Mouse (Mus musculus) G1E (cell line): Measurements from ENCODE around the gene Ect2. TPM values are rescaled to one million over a fixed set of nuclear protein-coding genes. Genes with fewer than 3 reads are reported as not detected.

Experiments used
- ATAC-seq: 2 replicates; pipeline ENCODE4 v1.8.0; 2016; ENCODE audit warnings: mild to moderate bottlenecking; ENCODE audit not compliant: insufficient number of reproducible peaks, poor library complexity, low FRiP score, severe bottlenecking; ENCODE audit errors: extremely low read depth
- DNase-seq: peaks from one replicate; pipeline ENCODE4 v3.0.0; 2012; ENCODE audit warnings: low spot score
- H3K27me3 ChIP-seq: 2 replicates; pipeline ENCODE4 v1.6.1; 2012; ENCODE audit warnings: mild to moderate bottlenecking, low read length, inconsistent platforms; ENCODE audit not compliant: insufficient read depth
- H3K36me3 ChIP-seq: replicated peaks from 2 replicates; pipeline ENCODE3; 2012; ENCODE audit warnings: mild to moderate bottlenecking, inconsistent platforms
- H3K4me1 ChIP-seq: 2 replicates; pipeline ENCODE4 v1.6.1; 2012; ENCODE audit warnings: low read depth, low read length, inconsistent platforms, mixed read lengths; ENCODE audit not compliant: insufficient read depth
- H3K4me3 ChIP-seq: 2 replicates; pipeline ENCODE4 v1.5.1; 2012; ENCODE audit warnings: low read depth, mild to moderate bottlenecking, inconsistent platforms, low read length, moderate library complexity, mixed read lengths
- H3K9me3 ChIP-seq: replicated peaks from 2 replicates; pipeline ENCODE4 v1.6.1; 2012; ENCODE audit warnings: inconsistent platforms
- CTCF ChIP-seq: IDR thresholded peaks from 2 replicates; pipeline ENCODE4 v1.5.1; 2012; ENCODE audit warnings: low read depth, low read length, inconsistent platforms, mixed read lengths
- GATA1 ChIP-seq: IDR thresholded peaks from 2 replicates; pipeline ENCODE4 v1.6.1; 2012; ENCODE audit warnings: borderline replicate concordance, low read length, inconsistent platforms, mixed read lengths
- GATA2 ChIP-seq: IDR thresholded peaks from 2 replicates; pipeline ENCODE4 v1.6.1; 2012; ENCODE audit warnings: low read depth, low read length, inconsistent platforms, borderline replicate concordance
- POLR2AphosphoS5 ChIP-seq: IDR thresholded peaks from 2 replicates; pipeline ENCODE4 v1.6.1; 2012; ENCODE audit warnings: low read depth, low read length, inconsistent platforms; ENCODE audit not compliant: insufficient replicate concordance
- TAL1 ChIP-seq: conservative IDR thresholded peaks from 2 replicates; pipeline ENCODE4 v1.6.1; 2012; ENCODE audit warnings: low read depth, low read length, inconsistent platforms, mixed read lengths
- polyA plus RNA-seq: library from polyadenylated mRNA; stranded (reverse); fragments of >175 nt; gene quantifications from 2 replicates; pipeline ENCODE4 v1.2.3, GENCODE M21; 2012
- total RNA-seq, 2 experiments: library from RNA; stranded (forward) in 1 of 2; stranded (reverse) in 1 of 2; fragments of 200-1000 nt in 1 of 2; fragments of >200 nt in 1 of 2; fragmentation: Nextera tagmentation in 1 of 2; gene quantifications; 2 replicates each; pipeline ENCODE4 v1.2.3; 2014 to 2017

Ect2 gene
- total and polyA plus RNA-seq, 3 experiments, result 1.9 to 191 (median 77.4) TPM

GRCm38 (mm10) chr3:27120932-27121331 is 32.7 kb downstream of the Ect2 start:
- peaks cover 82% of the 10 kb centered on the region for H3K36me3 ChIP-seq
- peaks cover 8% of the 10 kb centered on the region for H3K4me1 ChIP-seq
- ATAC-seq, result no peak
- no peak for DNase-seq
- TF ChIP-seq TAL1, result no peak
- no peak for TF ChIP-seq GATA2
- TF ChIP-seq POLR2AphosphoS5, result no peak
- TF ChIP-seq CTCF, result no peak
- TF ChIP-seq GATA1, result no peak
- H3K27me3 ChIP-seq, result no peaks in the 10 kb centered on the region
- no peak overlapping the region for H3K4me3 ChIP-seq
- H3K9me3 ChIP-seq, result no peaks in the 10 kb centered on the region

- H3K4me1 ChIP-seq, result peaks cover 8% of the 10 kb centered on the region
- H3K9me3 ChIP-seq, result no peaks in the 10 kb centered on the region
- no peak for DNase-seq
- H3K27me3 ChIP-seq, result no peaks in the 10 kb centered on the region
- peaks cover 72% of the 10 kb centered on the region for H3K36me3 ChIP-seq
- H3K4me3 ChIP-seq, result no peak overlapping the region
- no peak for ATAC-seq
- TF ChIP-seq POLR2AphosphoS5 (no peak), GATA2 (no peak), TAL1 (no peak), CTCF (no peak), GATA1 (no peak)
Observed at GRCm38 (mm10) chr3:27118227-27118626, 35.5 kb downstream of the Ect2 start.

GRCm38 (mm10) chr3:27110860-27111259 is 42.8 kb downstream of the Ect2 start:
- Histone ChIP-seq H3K9me3 (no peaks in the 10 kb centered on the region), H3K36me3 (peaks cover 68% of the 10 kb centered on the region), H3K27me3 (no peaks in the 10 kb centered on the region), H3K4me3 (no peak overlapping the region), H3K4me1 (no peaks in the 10 kb centered on the region)
- no peak for ATAC-seq
- DNase-seq, result no peak
- TF ChIP-seq GATA2 (no peak), GATA1 (no peak), POLR2AphosphoS5 (no peak)

- Histone ChIP-seq H3K4me3 (no peak overlapping the region), H3K4me1 (no peaks in the 10 kb centered on the region), H3K9me3 (no peaks in the 10 kb centered on the region), H3K27me3 (no peaks in the 10 kb centered on the region), H3K36me3 (peaks cover 70% of the 10 kb centered on the region)
- DNase-seq, result no peak
- no peak for TF ChIP-seq POLR2AphosphoS5
- no peak for TF ChIP-seq TAL1
- no peak for TF ChIP-seq GATA1
- TF ChIP-seq CTCF, result no peak
- no peak for TF ChIP-seq GATA2
- ATAC-seq, result no peak
Observed at GRCm38 (mm10) chr3:27109109-27109508, 44.6 kb downstream of the Ect2 start.

GRCm38 (mm10) chr3:27107142-27107541 is 46.5 kb downstream of the Ect2 start:
- H3K4me1 ChIP-seq, result no peaks in the 10 kb centered on the region
- no peaks in the 10 kb centered on the region for H3K27me3 ChIP-seq
- H3K36me3 ChIP-seq, result peaks cover 79% of the 10 kb centered on the region
- DNase-seq (no peak), ATAC-seq (no peak)
- H3K4me3 ChIP-seq, result no peak overlapping the region
- no peak for TF ChIP-seq POLR2AphosphoS5
- TF ChIP-seq GATA1, result no peak
- TF ChIP-seq TAL1, result no peak
- no peak for TF ChIP-seq CTCF
- TF ChIP-seq GATA2, result no peak
- H3K9me3 ChIP-seq, result no peaks in the 10 kb centered on the region

- DNase-seq (no peak), ATAC-seq (no peak)
- Histone ChIP-seq H3K36me3 (peaks cover 83% of the 10 kb centered on the region), H3K27me3 (no peaks in the 10 kb centered on the region), H3K4me1 (no peaks in the 10 kb centered on the region), H3K4me3 (no peak overlapping the region), H3K9me3 (no peaks in the 10 kb centered on the region)
- TF ChIP-seq POLR2AphosphoS5, result no peak
- TF ChIP-seq CTCF, result no peak
- no peak for TF ChIP-seq TAL1
Observed at GRCm38 (mm10) chr3:27102965-27103364, 50.7 kb downstream of the Ect2 start.

GRCm38 (mm10) chr3:27098633-27099032 is 55.0 kb downstream of the Ect2 start:
- H3K27me3 ChIP-seq, result no peaks in the 10 kb centered on the region
- ATAC-seq, result no peak
- H3K4me1 ChIP-seq, result no peaks in the 10 kb centered on the region
- no peak for TF ChIP-seq GATA2
- no peak for TF ChIP-seq CTCF
- no peak for TF ChIP-seq GATA1
- TF ChIP-seq POLR2AphosphoS5, result no peak
- TF ChIP-seq TAL1, result no peak
- no peak overlapping the region for H3K4me3 ChIP-seq
- no peaks in the 10 kb centered on the region for H3K9me3 ChIP-seq
- no peak for DNase-seq
- H3K36me3 ChIP-seq, result peaks cover 55% of the 10 kb centered on the region
